In the genomic region with DNA sequence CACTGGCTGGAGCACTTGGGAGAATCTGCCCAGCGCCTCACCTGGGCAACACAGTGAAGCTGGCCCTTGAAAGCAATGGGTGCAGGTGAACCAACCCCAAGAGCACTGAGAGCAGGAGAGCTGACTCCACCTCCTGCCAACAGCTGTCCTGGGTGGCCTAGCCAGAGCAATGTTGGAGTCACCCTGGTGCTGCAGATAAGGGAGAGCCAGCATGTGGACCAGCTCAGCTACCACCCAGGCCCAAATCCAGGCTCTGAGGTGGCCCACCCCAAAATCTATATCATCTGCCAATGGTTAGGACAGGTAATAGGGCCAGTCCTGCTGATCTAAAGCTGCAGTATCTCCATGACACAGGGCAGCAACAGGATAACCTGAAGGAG, we compare ENCODE assay signal across 14 mouse cellular contexts.
"Had no signal": no experiment of that assay in that cellular context is flagged by ENCODE, and none has a peak within 500 bp of the region (broad histone marks: within the 10 kb centered on the region; RNA-seq: fewer than 3 reads in every experiment).

No protein-coding gene starts in this region.

- H3K27ac ChIP-seq: layer of hippocampus, adult 2 months; lung, embryonic 15.5 days; neural tube, embryonic 15.5 days had no signal

- ATAC-seq: liver, postnatal 0 days had no signal

- H3K4me2 ChIP-seq: liver, embryonic 11.5 days; lung, embryonic 15.5 days; midbrain, embryonic 11.5 days; neural tube, embryonic 15.5 days had no signal

- H3K9ac ChIP-seq: liver, postnatal 0 days; lung, embryonic 15.5 days; neural tube, embryonic 15.5 days had no signal

- H3K4me3 ChIP-seq: layer of hippocampus, adult 2 months; limb, embryonic 10.5 days; lung, embryonic 15.5 days; myocyte; neural tube, embryonic 15.5 days had no signal

- DNase-seq: kidney, adult 11 months; kidney, adult 9 months; kidney, postnatal 10 days; kidney, postnatal 4 days; liver, postnatal 0 days; lung, postnatal 14 days; thymus, postnatal 4 days had no signal

- H3K36me3 ChIP-seq: limb, embryonic 10.5 days; lung, embryonic 15.5 days; neural tube, embryonic 15.5 days had no signal

- H3K4me1 ChIP-seq: limb, embryonic 10.5 days; lung, embryonic 15.5 days; neural tube, embryonic 15.5 days had no signal

- H3K27me3 ChIP-seq: lung, embryonic 15.5 days; neural tube, embryonic 15.5 days had no signal

- H3K9me3 ChIP-seq: limb, embryonic 10.5 days; lung, embryonic 15.5 days; neural tube, embryonic 15.5 days had no signal
